Mouse (Mus musculus): ENCODE measurements around the gene Ermard. TPM values are rescaled to one million over a fixed set of nuclear protein-coding genes. Genes with fewer than 3 reads are reported as not detected.

Ermard gene
- total RNA-seq, 4 experiments from 2014 or later, result 66.0 to 96.3 (median 77.0) TPM

GRCm38 (mm10) chr17:15115550-15115949 lies 74.5 kb downstream of the Ermard start:
- DNase-seq (ENCODE audit: low spot score in 2 of 2), result no peak

GRCm38 (mm10) chr17:15120096-15120495 lies 79.1 kb downstream of the Ermard start:
- no peak for DNase-seq (ENCODE audit: low spot score in 2 of 2)

DNA sequence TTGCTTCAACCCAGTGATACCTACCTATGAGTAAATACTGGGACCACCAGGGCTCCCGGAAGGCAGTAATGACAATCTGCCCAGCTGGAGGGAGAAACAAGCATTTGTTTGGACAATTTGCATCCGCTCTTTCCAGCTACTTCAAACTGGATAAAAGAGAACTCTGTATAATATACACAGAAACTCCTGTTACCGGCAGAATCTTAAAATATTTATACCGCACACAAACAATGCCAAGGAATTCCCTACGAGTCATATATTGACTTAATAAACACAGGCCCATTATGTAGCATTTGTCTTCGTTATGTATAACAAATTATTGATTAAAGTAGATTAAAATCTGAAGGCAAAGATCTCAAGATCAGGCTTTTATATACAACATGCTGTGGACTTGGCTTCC lies 79.6 kb downstream of the Ermard start:
- DNase-seq (ENCODE audit: low spot score in 2 of 2), result no peak

DNA sequence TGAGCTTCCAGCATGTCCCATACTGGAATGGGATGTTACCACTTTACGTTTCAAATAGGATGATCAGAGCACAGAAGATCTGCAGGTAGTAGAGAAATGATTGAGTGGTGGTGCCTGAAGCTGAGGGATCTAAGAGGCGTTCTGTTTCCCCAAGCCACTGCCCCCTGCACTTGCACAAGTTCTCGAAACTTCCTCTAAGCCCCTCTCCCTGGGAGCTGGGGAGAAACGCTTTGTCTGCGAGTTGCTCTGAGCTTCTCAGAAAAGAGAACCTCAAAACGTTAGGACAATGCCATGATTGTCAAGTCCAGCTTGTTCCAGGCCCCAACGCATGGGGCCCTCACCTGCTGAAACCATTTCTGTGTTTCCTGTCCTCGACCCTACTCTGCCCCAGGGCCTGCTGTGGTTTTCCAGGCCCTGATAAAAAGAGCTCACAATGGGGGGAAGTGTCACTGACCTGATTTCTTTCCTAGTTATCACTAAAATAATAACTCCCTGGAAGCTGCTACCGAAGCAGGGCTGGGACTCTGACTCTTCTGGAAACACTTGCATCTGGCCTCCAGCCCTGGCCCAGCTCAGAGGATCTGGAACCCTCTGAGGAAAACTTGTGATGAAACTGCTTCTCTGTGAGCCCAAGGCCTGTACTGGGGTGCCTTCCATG lies 88.8 kb downstream of the Ermard start:
- no peak for DNase-seq (ENCODE audit: low spot score in 2 of 2)

- no peak for DNase-seq (ENCODE audit: low spot score in 2 of 2)
Measured at GRCm38 (mm10) chr17:15130288-15130656, 89.3 kb downstream of the Ermard start.

- no peak for DNase-seq (ENCODE audit: low spot score in 2 of 2)
Measured at GRCm38 (mm10) chr17:15134905-15135669, 94.1 kb downstream of the Ermard start.

- DNase-seq (ENCODE audit: low spot score in 2 of 2), result no peak
Measured at GRCm38 (mm10) chr17:15137443-15137842, 96.4 kb downstream of the Ermard start.

Other genes with a start within 250 kb of the Ermard start
- gene Wdr27, start 98.0 kb upstream of the Ermard start, total RNA-seq (2022), result 1 to 10 TPM; 3.7 to 7.1 (median 5.4) TPM
- gene 1600012H06Rik, start 98.0 kb upstream of the Ermard start, total RNA-seq (2022), result 10 to 100 TPM; 11.8 to 17.8 (median 15.4) TPM
- 10 to 100 TPM; 51.9 to 58.2 (median 55.7) TPM for gene Phf10, start 79.9 kb upstream of the Ermard start, total RNA-seq (2022)
- 10 to 100 TPM in 2 of 4 experiments, 1 to 10 TPM in 2; 9.0 to 17.7 (median 12.4) TPM for gene 9030025P20Rik, start 62.7 kb upstream of the Ermard start, total RNA-seq (2022)
- 1 to 10 TPM in 1 of 4 experiments, not detected in 3; 1.7 TPM for gene Gm3417, start 62.4 kb upstream of the Ermard start, total RNA-seq (2022)
- gene Gm3435, start 31.0 kb upstream of the Ermard start, total RNA-seq (2022), result 1 to 10 TPM; 5.7 to 7.3 (median 7.0) TPM
- 1 to 10 TPM in 2 of 4 experiments, under 1 TPM in 1, not detected in 1; 0.89 to 3.0 (median 1.6) TPM for gene Tcte3, start 280 bp downstream of the Ermard start, total RNA-seq (2022)
- 10 to 100 TPM in 1 of 4 experiments, 1 to 10 TPM in 3; 7.8 to 10.2 (median 9.7) TPM for gene Gm3448, start 329 bp downstream of the Ermard start, total RNA-seq (2022)